Mouse (Mus musculus): Measurements from ENCODE around the gene Zfp629. TPM values are rescaled to one million over a fixed set of nuclear protein-coding genes. Genes with fewer than 3 reads are reported as not detected.

The Zfp629 gene
- total RNA-seq, 2 experiments from 2014 or later, result 24.5 to 26.2 TPM

- DNase-seq (ENCODE audit: extremely low spot score in 1 of 2, low spot score in 2 of 2), result peak; percentile 90 to 93
- peak within 1 kb of the TSS; percentile 88 for H3K27ac ChIP-seq
- intact Hi-C loops (cut with DNase I), result loop anchor here (2.0 kb wide), 1 partner anchor 75 kb away; no protein-coding TSS in a partner anchor
- peak within 1 kb of the TSS; percentile 91 for H3K4me3 ChIP-seq
- no peak; the same call in 1 of the 2 replicates for TF ChIP-seq CTCF (IDR thresholded peaks at IDR 0.05)
These were observed 27.4 kb downstream of the Zfp629 start, which contains the start of the genes Ccdc189 and Rnf40 for GRCm38 (mm10) chr7:127588011-127588871. Ccdc189 (minus strand) TSS chr7:127588595. Rnf40 (plus strand) TSS chr7:127588767.

- intact Hi-C loops (cut with DNase I), result no loop called here
- peak overlapping the region; percentile 91 for H3K4me3 ChIP-seq
- DNase-seq (ENCODE audit: extremely low spot score in 1 of 2, low spot score in 2 of 2), result no peak
These were observed 28.4 kb downstream of the Zfp629 start for GRCm38 (mm10) chr7:127587196-127587595.

GRCm38 (mm10) chr7:127586149-127586548 is 29.4 kb downstream of the Zfp629 start:
- intact Hi-C loops (cut with DNase I), result no loop called here
- no peak for TF ChIP-seq CTCF (IDR thresholded peaks at IDR 0.05)
- DNase-seq (ENCODE audit: extremely low spot score in 1 of 2, low spot score in 2 of 2), result no peak

More at GRCm38 (mm10) chr7:127587196-127587595, 28.4 kb downstream of the Zfp629 start:
- peak overlapping the region; percentile 81; the same call in 1 of the 2 replicates for H3K27ac ChIP-seq
- no peak for TF ChIP-seq CTCF (IDR thresholded peaks at IDR 0.05)

GRCm38 (mm10) chr7:127585031-127585430 is 30.6 kb downstream of the Zfp629 start:
- H3K27ac ChIP-seq, result no peak overlapping the region
- intact Hi-C loops (cut with DNase I), result no loop called here
- H3K4me3 ChIP-seq, result no peak overlapping the region
- no peak for DNase-seq (ENCODE audit: extremely low spot score in 1 of 2, low spot score in 2 of 2)
- no peak for TF ChIP-seq CTCF (IDR thresholded peaks at IDR 0.05)

More at GRCm38 (mm10) chr7:127586149-127586548, 29.4 kb downstream of the Zfp629 start:
- H3K27ac ChIP-seq, result no peak overlapping the region
- no peak overlapping the region for H3K4me3 ChIP-seq

GRCm38 (mm10) chr7:127583260-127583659 is 32.3 kb downstream of the Zfp629 start:
- no peak overlapping the region for H3K4me3 ChIP-seq
- TF ChIP-seq CTCF (IDR thresholded peaks at IDR 0.05), result no peak
- H3K27ac ChIP-seq, result no peak overlapping the region
- intact Hi-C loops (cut with DNase I), result no loop called here
- DNase-seq (ENCODE audit: extremely low spot score in 1 of 2, low spot score in 2 of 2), result no peak

- H3K4me3 ChIP-seq, result peak overlapping the region; percentile 87
- H3K27ac ChIP-seq, result peak overlapping the region; percentile 50
- intact Hi-C loops (cut with DNase I), result no loop called here
- TF ChIP-seq CTCF (IDR thresholded peaks at IDR 0.05), result no peak
- DNase-seq (ENCODE audit: extremely low spot score in 1 of 2, low spot score in 2 of 2), result no peak
These were observed 41.5 kb downstream of the Zfp629 start for GRCm38 (mm10) chr7:127574115-127574514.

- H3K27ac ChIP-seq, result peak overlapping the region; percentile 50
- no peak for TF ChIP-seq CTCF (IDR thresholded peaks at IDR 0.05)
- peak overlapping the region; percentile 87 for H3K4me3 ChIP-seq
- DNase-seq (ENCODE audit: extremely low spot score in 1 of 2, low spot score in 2 of 2), result no peak
- intact Hi-C loops (cut with DNase I), result no loop called here
These were observed 42.0 kb downstream of the Zfp629 start for GRCm38 (mm10) chr7:127573503-127574008.

- peak within 1 kb of the TSS; percentile 88 for H3K27ac ChIP-seq
- peak; percentile 80 to 89 for DNase-seq (ENCODE audit: extremely low spot score in 1 of 2, low spot score in 2 of 2)
- H3K4me3 ChIP-seq, result peak within 1 kb of the TSS; percentile 87
- TF ChIP-seq CTCF (IDR thresholded peaks at IDR 0.05), result no peak; the same call in none of the 2 replicates
- intact Hi-C loops (cut with DNase I), result no loop called here
These were observed 42.6 kb downstream of the Zfp629 start, which contains the start of gene Phkg2 for GRCm38 (mm10) chr7:127572895-127573471. Phkg2 (plus strand) TSS chr7:127573340.

GRCm38 (mm10) chr7:127564381-127565150 is 51.0 kb downstream of the Zfp629 start:
- intact Hi-C loops (cut with DNase I), result no loop called here
- H3K4me3 ChIP-seq, result no peak overlapping the region
- TF ChIP-seq CTCF (IDR thresholded peaks at IDR 0.05), result no peak; the same call in 1 of the 2 replicates
- no peak overlapping the region for H3K27ac ChIP-seq
- DNase-seq (ENCODE audit: extremely low spot score in 1 of 2, low spot score in 2 of 2), result no peak

GRCm38 (mm10) chr7:127561340-127561858 is 54.2 kb downstream of the Zfp629 start, which contains the start of gene Tmem265:
Tmem265 (plus strand) TSS chr7:127561390.
- no peak for TF ChIP-seq CTCF (IDR thresholded peaks at IDR 0.05)
- no peak within 1 kb of the TSS for H3K4me3 ChIP-seq
- DNase-seq (ENCODE audit: extremely low spot score in 1 of 2, low spot score in 2 of 2), result no peak
- H3K27ac ChIP-seq, result no peak within 1 kb of the TSS
- intact Hi-C loops (cut with DNase I), result no loop called here

- no peak for DNase-seq (ENCODE audit: extremely low spot score in 1 of 2, low spot score in 2 of 2)
These were observed 55.0 kb downstream of the Zfp629 start for GRCm38 (mm10) chr7:127560580-127560979.

More at GRCm38 (mm10) chr7:127560580-127560979, 55.0 kb downstream of the Zfp629 start:
- TF ChIP-seq CTCF (IDR thresholded peaks at IDR 0.05), result no peak
- Histone ChIP-seq H3K27ac (no peak overlapping the region), H3K4me3 (no peak overlapping the region)
- intact Hi-C loops (cut with DNase I), result no loop called here

Other genes starting within 250 kb of the Zfp629 start
- gene Zfp747, start 239.7 kb downstream of the Zfp629 start, total RNA-seq (2021), result 1 to 10 TPM; 6.5 to 8.1 TPM
- 1 to 10 TPM; 3.8 to 5.0 TPM for gene 9130019O22Rik, start 228.6 kb downstream of the Zfp629 start, total RNA-seq (2021)
- gene E430018J23Rik, start 222.2 kb downstream of the Zfp629 start, total RNA-seq (2021), result 1 to 10 TPM; 7.6 to 9.3 TPM
- gene Zfp764, start 209.0 kb downstream of the Zfp629 start, total RNA-seq (2021), result 1 to 10 TPM; 3.8 to 5.6 TPM
- 10 to 100 TPM; 13.3 to 13.8 TPM for gene Zfp688, start 193.7 kb downstream of the Zfp629 start, total RNA-seq (2021)
- 1 to 10 TPM; 5.5 to 6.7 TPM for gene Zfp689, start 166.6 kb downstream of the Zfp629 start, total RNA-seq (2021)
- gene Prr14, start 156.2 kb downstream of the Zfp629 start, total RNA-seq (2021), result 10 to 100 TPM; 28.4 to 33.4 TPM
- 10 to 100 TPM; 62.3 to 63.9 TPM for gene Fbrs, start 136.6 kb downstream of the Zfp629 start, total RNA-seq (2021)
- gene Srcap, start 103.8 kb downstream of the Zfp629 start, total RNA-seq (2021), result 100 to 1,000 TPM; 122 to 126 TPM
- gene Gm42715, start 96.2 kb downstream of the Zfp629 start, total RNA-seq (2021), result 10 to 100 TPM; 12.6 TPM
- 1 to 10 TPM in 1 of 2 experiments, under 1 TPM in 1; 0.50 to 1.0 TPM for gene Tmem265, start 54.4 kb downstream of the Zfp629 start, total RNA-seq (2021)
- gene Phkg2, start 42.5 kb downstream of the Zfp629 start, total RNA-seq (2021), result 10 to 100 TPM; 78.1 to 79.8 TPM
- 10 to 100 TPM in 1 of 2 experiments, 1 to 10 TPM in 1; 9.4 to 10.8 TPM for gene Ccdc189, start 27.2 kb downstream of the Zfp629 start, total RNA-seq (2021)
- gene Rnf40, start 27.0 kb downstream of the Zfp629 start, total RNA-seq (2021), result 10 to 100 TPM; 78.8 to 79.6 TPM
- 10 to 100 TPM; 32.7 to 39.9 TPM for gene Bcl7c, start 93.1 kb upstream of the Zfp629 start, total RNA-seq (2021)
- gene Ctf1, start 96.9 kb upstream of the Zfp629 start, total RNA-seq (2021), result 1 to 10 TPM; 2.8 to 3.8 TPM
- not detected for gene Ctf2, start 116.4 kb upstream of the Zfp629 start, total RNA-seq (2021)
- gene Fbxl19, start 128.7 kb upstream of the Zfp629 start, total RNA-seq (2021), result 10 to 100 TPM; 72.4 to 81.5 TPM
- gene Orai3, start 154.0 kb upstream of the Zfp629 start, total RNA-seq (2021), result 10 to 100 TPM; 19.8 to 21.8 TPM
- gene Setd1a, start 160.9 kb upstream of the Zfp629 start, total RNA-seq (2021), result 10 to 100 TPM; 48.8 to 55.2 TPM
- gene Gm49388, start 169.8 kb upstream of the Zfp629 start, total RNA-seq (2021), result 1 to 10 TPM; 4.2 to 4.3 TPM
- 1 to 10 TPM; 4.2 to 4.5 TPM for gene Hsd3b7, start 184.8 kb upstream of the Zfp629 start, total RNA-seq (2021)
- gene Stx4a, start 208.5 kb upstream of the Zfp629 start, total RNA-seq (2021), result 10 to 100 TPM; 85.7 to 98.9 TPM
- 100 to 1,000 TPM; 449 to 456 TPM for gene Stx1b, start 208.8 kb upstream of the Zfp629 start, total RNA-seq (2021)

All from left cerebral cortex, adult 2 months (tissue).